Mouse (Mus musculus): ENCODE measurements around the gene Mrpl23.

The Mrpl23 gene

DNA sequence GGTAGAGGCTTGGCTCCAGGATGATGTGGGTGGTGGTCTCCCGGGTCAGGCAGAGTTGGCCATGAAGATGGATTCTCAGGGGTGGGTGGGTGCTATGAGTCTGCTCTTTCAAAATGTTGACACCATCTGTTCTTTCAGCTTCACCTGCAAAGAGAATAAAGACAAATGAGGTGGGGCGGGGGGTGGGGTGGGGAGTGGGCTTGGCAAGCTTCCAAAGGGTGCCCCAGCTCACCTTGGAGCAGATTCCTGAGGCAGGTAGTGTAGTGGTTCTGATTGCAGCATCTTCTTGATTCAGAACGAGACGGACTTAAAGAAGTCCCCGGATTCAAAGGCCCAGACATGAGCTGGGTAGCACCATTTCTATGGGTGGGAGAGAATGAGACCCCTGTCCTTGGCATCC, 43.5 kb downstream of the Mrpl23 start:
- no peak for DNase-seq

DNA sequence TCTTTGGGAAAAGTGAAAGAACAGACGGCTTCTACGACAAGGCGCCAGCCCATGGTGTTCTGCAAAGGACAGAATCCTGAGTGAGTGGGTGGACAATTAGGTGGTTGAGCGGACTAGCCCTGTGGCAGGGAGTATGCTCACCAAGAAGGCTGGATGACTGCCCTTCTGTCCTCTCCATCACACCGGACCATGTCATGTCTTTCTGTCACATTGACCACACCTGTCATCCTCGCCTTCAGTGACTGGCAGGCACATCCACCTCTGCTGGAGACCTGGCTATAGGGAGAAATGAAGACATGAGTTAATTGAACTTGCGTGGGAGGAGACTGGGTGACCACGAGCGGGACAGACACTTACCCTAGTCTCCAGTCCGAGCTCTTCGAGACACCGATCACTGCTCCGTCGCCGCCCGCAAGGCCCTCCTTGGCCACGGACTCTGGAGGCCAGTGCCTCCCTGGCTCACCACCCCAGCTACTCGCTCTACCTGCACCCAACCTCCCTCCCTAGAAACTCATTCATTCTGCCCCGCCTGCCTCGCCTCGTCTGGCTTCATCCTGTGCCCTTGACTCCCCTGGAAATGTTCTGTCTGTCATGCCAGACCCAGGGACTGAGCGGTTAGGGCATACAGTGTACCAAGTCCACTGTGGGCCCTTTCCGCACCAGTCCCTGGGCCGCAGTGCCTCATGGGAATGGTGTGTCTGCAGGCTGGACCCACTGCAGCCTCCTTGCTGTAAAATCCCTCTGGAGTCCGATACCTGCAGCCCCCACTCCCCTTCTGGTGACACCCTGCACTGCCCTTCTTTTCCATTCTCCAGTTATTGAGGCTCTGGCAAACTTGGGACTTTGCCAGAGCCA, 44.2 kb downstream of the Mrpl23 start:
- DNase-seq, result no peak

DNA sequence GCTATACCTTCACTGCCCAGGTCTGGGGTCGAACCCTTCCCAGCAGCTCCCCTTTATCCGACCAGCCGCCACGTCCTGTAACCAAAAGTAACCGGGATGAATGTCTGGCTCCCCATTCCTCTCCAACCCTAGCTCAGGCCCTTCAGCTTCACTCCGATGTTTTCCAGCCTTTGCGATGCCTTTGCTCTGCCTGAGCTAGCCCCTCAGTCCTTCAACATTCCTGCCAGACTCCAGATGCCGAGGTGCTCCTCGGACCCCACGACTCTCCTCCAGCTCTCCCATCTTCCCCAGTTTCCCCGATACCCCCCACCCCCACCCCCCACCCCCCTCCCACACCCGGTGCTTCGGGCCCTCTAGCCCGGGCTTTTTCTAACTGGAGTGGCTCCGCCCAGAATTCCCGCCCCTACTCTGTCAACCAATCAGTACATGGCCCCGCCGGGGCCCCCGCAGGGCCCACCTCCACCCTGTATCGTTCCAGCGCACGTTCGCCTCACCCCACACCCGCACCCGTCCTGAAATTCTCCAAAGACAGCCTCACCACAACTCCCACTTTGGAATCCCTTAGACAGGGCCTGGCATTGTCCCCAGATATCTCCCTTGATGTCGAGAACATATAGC, 45.4 kb downstream of the Mrpl23 start:
- no peak for DNase-seq

DNA sequence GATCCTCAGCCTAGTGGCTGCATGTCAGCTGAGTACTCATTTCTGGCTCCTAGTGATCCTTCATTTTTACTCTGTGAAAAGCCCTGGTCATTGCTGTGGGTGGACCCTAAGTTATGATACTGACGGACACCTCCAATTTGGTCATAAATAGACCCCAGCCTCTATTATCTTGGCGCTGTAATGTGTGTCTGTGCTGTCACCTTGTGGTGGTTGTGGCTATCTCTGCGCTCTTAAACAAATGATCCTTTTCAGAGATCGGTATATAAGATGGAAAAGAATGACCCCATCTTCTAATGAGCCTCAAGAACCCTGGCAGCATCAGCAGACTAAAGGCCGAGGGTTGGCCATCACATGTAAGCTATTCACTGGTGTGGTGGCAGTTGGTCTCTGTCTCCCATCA, 46.6 kb downstream of the Mrpl23 start:
- DNase-seq, result no peak

DNA sequence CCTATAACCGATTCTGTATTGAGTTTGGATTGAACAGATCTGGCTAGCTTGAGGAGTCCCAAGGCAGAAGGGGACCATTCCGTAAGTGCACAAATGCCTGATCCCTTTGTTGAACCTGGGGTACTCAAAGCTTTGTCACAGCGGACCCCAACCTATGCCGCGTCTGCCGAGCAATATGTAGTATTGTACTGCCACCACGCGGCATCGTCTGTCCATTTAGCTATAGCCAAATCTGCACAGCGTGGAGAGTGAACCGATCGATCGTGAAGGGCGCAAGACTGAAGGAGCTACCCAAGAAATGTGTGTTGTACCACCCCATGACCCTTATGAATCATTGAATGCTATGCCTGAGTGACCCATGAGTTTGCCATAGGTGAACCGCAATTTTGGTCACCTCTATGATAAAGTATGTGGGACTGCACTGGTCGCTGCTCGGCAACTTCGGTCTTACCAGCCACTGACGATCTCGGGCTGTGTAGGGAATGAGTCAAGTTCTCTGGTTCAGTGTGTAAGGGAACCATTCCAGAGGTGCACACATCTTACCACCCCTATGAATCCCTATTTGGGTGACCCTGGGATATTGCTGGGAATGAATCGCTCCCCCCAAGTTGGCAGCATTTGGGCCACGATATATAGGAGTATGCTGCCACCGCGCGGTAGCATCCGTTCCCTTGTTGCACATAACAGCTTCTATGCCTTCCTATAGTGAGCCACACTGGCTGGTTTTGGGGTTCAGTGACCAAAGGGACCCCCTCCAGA, 47.8 kb downstream of the Mrpl23 start:
- peak; percentile 59 for DNase-seq

- no peak for DNase-seq
Observed at GRCm38 (mm10) chr7:142581186-142581585, 48.7 kb downstream of the Mrpl23 start.

- DNase-seq, result peak; percentile 57
Observed at GRCm38 (mm10) chr7:142581656-142582228, 49.3 kb downstream of the Mrpl23 start.

GRCm38 (mm10) chr7:142584882-142585281, 52.4 kb downstream of the Mrpl23 start:
- no peak for DNase-seq

GRCm38 (mm10) chr7:142585890-142586289, 53.4 kb downstream of the Mrpl23 start:
- no peak for DNase-seq

DNA sequence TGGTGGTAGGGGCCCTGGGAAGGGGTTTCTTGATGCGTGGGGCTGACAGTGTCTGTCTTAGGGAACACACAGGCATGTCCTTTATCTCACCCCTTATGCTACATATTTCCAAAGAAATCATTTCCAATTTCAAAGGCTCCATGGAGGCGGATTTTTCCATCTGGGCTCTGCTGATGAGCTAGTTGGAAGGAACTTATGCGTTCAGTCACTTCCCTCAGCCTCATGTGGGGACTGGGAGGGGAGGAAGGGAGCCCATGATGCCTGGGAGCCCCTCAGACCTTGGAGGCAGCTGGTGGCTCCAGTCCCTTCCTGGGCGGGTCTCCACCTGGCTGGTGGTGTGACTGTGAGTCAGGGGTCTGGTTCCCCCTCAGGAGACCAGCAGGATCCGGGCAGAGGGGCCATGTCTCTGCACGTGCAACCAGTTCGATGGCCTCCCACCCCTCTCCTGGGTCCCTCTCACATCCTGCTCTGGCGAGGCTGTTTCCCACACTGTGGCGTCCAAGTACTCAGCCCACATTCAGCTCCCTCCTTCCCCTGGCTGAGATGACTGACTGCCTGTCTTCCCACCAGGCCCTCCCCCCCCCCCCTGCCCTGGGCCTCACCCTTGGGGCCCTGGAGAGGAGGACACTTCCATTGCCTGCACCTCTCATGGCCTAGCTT, 55.9 kb downstream of the Mrpl23 start:
- DNase-seq, result no peak

All from kidney, adult 18-20 months (tissue).